Mouse (Mus musculus) liver, adult (tissue): Measurements from ENCODE around the gene Rbm34.

Experiments used
- GATA4 ChIP-seq: IDR thresholded peaks from 2 replicates; pipeline ENCODE4 v1.6.1; 2014; ENCODE audit warnings: mild to moderate bottlenecking, low read length; ENCODE audit not compliant: insufficient replicate concordance

The Rbm34 gene

DNA sequence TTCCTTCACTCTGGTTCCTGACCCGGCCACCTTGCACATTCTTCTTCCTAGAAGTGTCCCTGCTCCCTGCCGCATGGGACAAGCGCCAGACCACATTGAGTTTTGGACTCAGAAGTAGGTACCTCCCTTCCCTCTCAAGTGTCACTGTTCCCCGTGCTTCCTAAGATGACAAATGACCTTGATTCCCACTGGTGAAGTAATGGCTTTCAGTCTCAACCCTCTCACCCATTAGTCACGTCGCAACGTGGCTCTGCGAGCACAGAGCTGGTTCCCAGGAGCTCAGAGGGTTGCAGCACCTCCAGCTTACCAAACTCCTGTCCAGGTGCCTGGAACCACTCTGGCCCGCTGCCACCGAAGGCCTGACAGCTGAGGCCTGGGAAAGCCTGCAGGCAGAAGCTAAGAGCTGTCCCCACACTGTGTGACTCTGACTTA lies 61.5 kb downstream of the Rbm34 start:
- no peak for TF ChIP-seq GATA4

DNA sequence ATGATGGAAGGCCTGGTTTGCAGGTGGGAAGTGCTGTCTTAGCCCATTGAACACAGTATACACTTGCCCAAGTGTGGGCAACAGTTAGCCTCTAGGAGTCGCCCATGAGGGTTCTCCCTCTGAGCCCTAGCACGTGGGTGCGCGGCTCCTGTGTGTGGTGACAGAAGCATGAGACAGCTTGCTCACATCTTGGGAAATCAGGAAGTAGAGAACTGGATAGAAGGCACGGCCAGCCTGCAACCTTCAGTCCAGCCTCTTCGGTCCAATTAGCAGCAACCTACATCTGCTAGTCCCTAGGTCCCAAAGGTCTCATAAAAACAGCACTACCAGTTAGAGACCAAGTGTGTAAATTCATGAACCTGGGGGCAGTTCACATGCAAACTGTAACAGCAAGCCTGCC lies 62.1 kb downstream of the Rbm34 start:
- no peak for TF ChIP-seq GATA4

DNA sequence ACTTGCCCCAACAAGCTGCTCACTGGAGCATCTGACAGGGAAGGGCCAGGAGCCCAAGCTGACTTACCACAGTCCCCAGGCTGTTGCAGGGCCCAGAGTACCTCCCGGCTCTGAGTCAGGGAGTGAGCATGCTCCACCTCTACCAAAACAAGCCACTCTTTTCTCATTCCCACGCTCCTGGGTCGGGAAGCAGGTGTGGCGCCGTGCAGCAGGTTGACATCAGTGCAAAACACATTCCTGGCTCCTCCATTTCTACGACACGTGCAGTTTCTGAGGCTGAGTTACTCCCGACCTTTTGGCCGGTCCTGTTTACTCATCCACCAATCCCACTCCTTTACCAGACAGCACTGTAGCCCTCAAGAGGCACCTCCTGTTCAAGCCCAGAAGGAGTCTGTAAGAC lies 62.9 kb downstream of the Rbm34 start:
- no peak for TF ChIP-seq GATA4

GRCm38 (mm10) chr8:126907374-126907773 lies 63.5 kb downstream of the Rbm34 start:
- no peak for TF ChIP-seq GATA4

- TF ChIP-seq GATA4, result no peak
Observed at GRCm38 (mm10) chr8:126905387-126905786, 65.5 kb downstream of the Rbm34 start.

DNA sequence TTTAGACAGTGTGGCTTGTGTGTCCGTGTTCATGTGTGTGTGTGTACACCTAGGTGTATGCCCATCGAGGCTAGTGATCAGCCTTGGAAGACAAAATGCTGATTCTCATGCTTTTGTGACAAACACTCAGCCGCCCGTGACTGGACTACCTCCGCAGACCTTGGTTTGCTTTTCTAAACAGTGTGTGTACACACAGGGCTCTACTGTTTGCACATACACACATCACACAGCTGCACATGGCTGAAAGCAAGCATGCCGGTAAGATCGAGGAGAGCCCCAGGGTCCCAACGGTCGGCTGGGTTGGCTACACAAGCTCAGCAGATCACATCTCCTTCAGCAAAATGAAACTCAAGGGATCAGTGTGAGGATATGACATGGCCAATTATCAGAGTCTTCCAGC lies 66.9 kb downstream of the Rbm34 start:
- no peak for TF ChIP-seq GATA4

- TF ChIP-seq GATA4, result no peak
Observed at GRCm38 (mm10) chr8:126903224-126903895, 67.5 kb downstream of the Rbm34 start.

- TF ChIP-seq GATA4, result no peak
Observed at GRCm38 (mm10) chr8:126901612-126902011, 69.3 kb downstream of the Rbm34 start.

GRCm38 (mm10) chr8:126901049-126901448 lies 69.8 kb downstream of the Rbm34 start:
- TF ChIP-seq GATA4, result no peak
